Mouse (Mus musculus): ENCODE data around the gene Klf5. TPM values are rescaled to one million over a fixed set of nuclear protein-coding genes. Genes with fewer than 3 reads are reported as not detected.

Gene Klf5
- total and polyA plus RNA-seq, 2 experiments from 2014 or later = 6.2 to 12.1 TPM

- no peak for TF ChIP-seq CTCF (IDR thresholded peaks at IDR 0.05; ENCODE audit: low read depth)
- WGBS = 18% methylated on average over 9 of the region's 9 CpGs
- no peak for DNase-seq
These were observed 20.2 kb upstream of the Klf5 start for GRCm38 (mm10) chr14:99278312-99278711.

GRCm38 (mm10) chr14:99278763-99279486 lies 19.6 kb upstream of the Klf5 start:
- no peak for TF ChIP-seq CTCF (IDR thresholded peaks at IDR 0.05; ENCODE audit: low read depth)
- WGBS = 50% methylated on average over 12 of the region's 12 CpGs
- Histone ChIP-seq H3K27ac (ENCODE audit: low read depth, low read length) (no peak overlapping the region), H3K4me3 (ENCODE audit: low read depth, low read length) (no peak overlapping the region), H3K4me2 (ENCODE audit: low read depth) (no peak overlapping the region), H3K36me3 (ENCODE audit: insufficient read depth) (no peaks in the 10 kb centered on the region), H3K9me3 (ENCODE audit: low read length) (no peaks in the 10 kb centered on the region), H3K9ac (no peak overlapping the region), H3K4me1 (ENCODE audit: insufficient read depth) (no peaks in the 10 kb centered on the region), H3K27me3 (ENCODE audit: insufficient read depth, low read length) (no peaks in the 10 kb centered on the region)
- DNase-seq = no peak
- ATAC-seq = no peak

More at GRCm38 (mm10) chr14:99278312-99278711, 20.2 kb upstream of the Klf5 start:
- H3K9me3 ChIP-seq (ENCODE audit: low read length) = no peaks in the 10 kb centered on the region
- H3K4me3 ChIP-seq (ENCODE audit: low read depth, low read length) = no peak overlapping the region
- no peaks in the 10 kb centered on the region for H3K27me3 ChIP-seq (ENCODE audit: insufficient read depth, low read length)
- H3K27ac ChIP-seq (ENCODE audit: low read depth, low read length) = no peak overlapping the region
- no peak for ATAC-seq
- H3K4me1 ChIP-seq (ENCODE audit: insufficient read depth) = no peaks in the 10 kb centered on the region
- H3K36me3 ChIP-seq (ENCODE audit: insufficient read depth) = no peaks in the 10 kb centered on the region
- no peak overlapping the region for H3K4me2 ChIP-seq (ENCODE audit: low read depth)
- H3K9ac ChIP-seq = no peak overlapping the region

- no peaks in the 10 kb centered on the region for H3K27me3 ChIP-seq (ENCODE audit: insufficient read depth, low read length)
- H3K9me3 ChIP-seq (ENCODE audit: low read length) = no peaks in the 10 kb centered on the region
- WGBS = 90% methylated on average over 5 of the region's 5 CpGs
These were observed 18.1 kb upstream of the Klf5 start for GRCm38 (mm10) chr14:99280399-99280798.

GRCm38 (mm10) chr14:99280825-99281433 lies 17.6 kb upstream of the Klf5 start:
- no peaks in the 10 kb centered on the region for H3K27me3 ChIP-seq (ENCODE audit: insufficient read depth, low read length)
- H3K36me3 ChIP-seq (ENCODE audit: insufficient read depth) = no peaks in the 10 kb centered on the region
- H3K4me1 ChIP-seq (ENCODE audit: insufficient read depth) = no peaks in the 10 kb centered on the region
- no peak overlapping the region for H3K27ac ChIP-seq (ENCODE audit: low read depth, low read length)
- H3K4me2 ChIP-seq (ENCODE audit: low read depth) = no peak overlapping the region
- 88% methylated on average over 5 of the region's 5 CpGs for WGBS
- no peak overlapping the region for H3K4me3 ChIP-seq (ENCODE audit: low read depth, low read length)
- ATAC-seq = no peak
- no peak for TF ChIP-seq CTCF (IDR thresholded peaks at IDR 0.05; ENCODE audit: low read depth)
- no peak for DNase-seq
- no peaks in the 10 kb centered on the region for H3K9me3 ChIP-seq (ENCODE audit: low read length)
- no peak overlapping the region for H3K9ac ChIP-seq

More at GRCm38 (mm10) chr14:99280399-99280798, 18.1 kb upstream of the Klf5 start:
- Histone ChIP-seq H3K4me2 (ENCODE audit: low read depth) (no peak overlapping the region), H3K4me3 (ENCODE audit: low read depth, low read length) (no peak overlapping the region), H3K36me3 (ENCODE audit: insufficient read depth) (no peaks in the 10 kb centered on the region), H3K4me1 (ENCODE audit: insufficient read depth) (no peaks in the 10 kb centered on the region), H3K27ac (ENCODE audit: low read depth, low read length) (no peak overlapping the region), H3K9ac (no peak overlapping the region)
- no peak for DNase-seq
- TF ChIP-seq CTCF (IDR thresholded peaks at IDR 0.05; ENCODE audit: low read depth) = no peak
- ATAC-seq = no peak

- no peak overlapping the region for H3K27ac ChIP-seq (ENCODE audit: low read depth, low read length)
- no peak overlapping the region for H3K9ac ChIP-seq
- H3K4me1 ChIP-seq (ENCODE audit: insufficient read depth) = no peaks in the 10 kb centered on the region
- no peak overlapping the region for H3K4me3 ChIP-seq (ENCODE audit: low read depth, low read length)
- no peaks in the 10 kb centered on the region for H3K27me3 ChIP-seq (ENCODE audit: insufficient read depth, low read length)
- no peak for TF ChIP-seq CTCF (IDR thresholded peaks at IDR 0.05; ENCODE audit: low read depth)
- DNase-seq (no peak), ATAC-seq (no peak)
- no peak overlapping the region for H3K4me2 ChIP-seq (ENCODE audit: low read depth)
- WGBS = 94% methylated on average over 4 of the region's 4 CpGs
- H3K36me3 ChIP-seq (ENCODE audit: insufficient read depth) = no peaks in the 10 kb centered on the region
- no peaks in the 10 kb centered on the region for H3K9me3 ChIP-seq (ENCODE audit: low read length)
These were observed 13.0 kb upstream of the Klf5 start for GRCm38 (mm10) chr14:99285486-99285885.

- H3K36me3 ChIP-seq (ENCODE audit: insufficient read depth) = no peaks in the 10 kb centered on the region
- H3K4me3 ChIP-seq (ENCODE audit: low read depth, low read length) = no peak overlapping the region
- no peaks in the 10 kb centered on the region for H3K27me3 ChIP-seq (ENCODE audit: insufficient read depth, low read length)
- H3K4me1 ChIP-seq (ENCODE audit: insufficient read depth) = no peaks in the 10 kb centered on the region
- H3K9me3 ChIP-seq (ENCODE audit: low read length) = no peaks in the 10 kb centered on the region
- WGBS = 96% methylated on average over 5 of the region's 5 CpGs
- TF ChIP-seq CTCF (IDR thresholded peaks at IDR 0.05; ENCODE audit: low read depth) = no peak
- no peak overlapping the region for H3K27ac ChIP-seq (ENCODE audit: low read depth, low read length)
- DNase-seq (no peak), ATAC-seq (no peak)
- H3K9ac ChIP-seq = no peak overlapping the region
- H3K4me2 ChIP-seq (ENCODE audit: low read depth) = no peak overlapping the region
These were observed 6.3 kb upstream of the Klf5 start for GRCm38 (mm10) chr14:99292176-99292575.

- Histone ChIP-seq H3K4me1 (ENCODE audit: insufficient read depth) (0 out of 2 replicates have a peak, but pooled peaks cover 4% of the 10 kb centered on the region), H3K4me3 (ENCODE audit: low read depth, low read length) (no peak overlapping the region), H3K27me3 (ENCODE audit: insufficient read depth, low read length) (peaks cover 4% of the 10 kb centered on the region; the same call in 1 of the 2 replicates), H3K27ac (ENCODE audit: low read depth, low read length) (no peak overlapping the region), H3K4me2 (ENCODE audit: low read depth) (no peak overlapping the region), H3K9me3 (ENCODE audit: low read length) (no peaks in the 10 kb centered on the region), H3K36me3 (ENCODE audit: insufficient read depth) (no peaks in the 10 kb centered on the region), H3K9ac (no peak overlapping the region)
- ATAC-seq = no peak
- DNase-seq = no peak
- 92% methylated on average over 8 of the region's 8 CpGs for WGBS
- no peak for TF ChIP-seq CTCF (IDR thresholded peaks at IDR 0.05; ENCODE audit: low read depth)
These were observed 4.1 kb upstream of the Klf5 start for GRCm38 (mm10) chr14:99294424-99294823.
